ENCODE assay signal across 11 mouse cellular contexts in the genomic region with DNA sequence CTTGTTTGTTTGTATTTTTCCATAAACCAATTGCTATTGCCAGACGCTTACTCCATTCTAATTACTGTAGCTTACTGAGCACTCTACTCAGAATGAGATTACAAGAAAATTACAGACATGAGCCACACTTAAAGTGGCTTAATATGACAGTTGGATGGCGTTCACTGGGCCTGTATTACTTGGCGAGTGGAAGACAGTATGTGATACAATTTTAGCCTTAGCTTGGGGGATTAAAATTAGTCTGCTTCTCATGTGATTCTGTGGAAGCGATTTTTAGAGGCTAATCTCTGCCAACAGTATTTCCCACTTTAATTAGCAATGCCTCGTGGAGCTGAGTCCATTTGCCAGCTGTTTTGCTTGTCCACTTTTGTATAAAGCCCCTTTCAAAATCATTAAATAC.
"Had no signal": no experiment of that assay in that cellular context is flagged by ENCODE, and none has a peak within 500 bp of the region (broad histone marks: within the 10 kb centered on the region; RNA-seq: fewer than 3 reads in every experiment).

No protein-coding gene starts in this region.

- ATAC-seq: intestine, postnatal 0 days; midbrain, embryonic 15.5 days had no signal

- H3K9me3 ChIP-seq: limb, embryonic 15.5 days; midbrain, embryonic 15.5 days; neural tube, embryonic 13.5 days had no signal

- H3K36me3 ChIP-seq: limb, embryonic 15.5 days; midbrain, embryonic 15.5 days; neural tube, embryonic 13.5 days had no signal

- DNase-seq: kidney, adult 8-10 months; kidney, postnatal 25 days; layer of hippocampus, postnatal 36 days; lung, adult 18-20 months; thymus, adult 18-20 months; thymus, postnatal 25 days had no signal

- H3K4me2 ChIP-seq: limb, embryonic 15.5 days; midbrain, embryonic 15.5 days; neural tube, embryonic 13.5 days had no signal

- H3K4me1 ChIP-seq: limb, embryonic 15.5 days; midbrain, embryonic 15.5 days; neural tube, embryonic 13.5 days had no signal

- H3K4me3 ChIP-seq: limb, embryonic 15.5 days; midbrain, embryonic 15.5 days; neural tube, embryonic 13.5 days had no signal

- H3K27ac ChIP-seq: limb, embryonic 15.5 days; liver, embryonic 14.5 days; midbrain, embryonic 15.5 days; neural tube, embryonic 13.5 days had no signal

- H3K9ac ChIP-seq: limb, embryonic 15.5 days; liver, embryonic 14.5 days; midbrain, embryonic 15.5 days; neural tube, embryonic 13.5 days had no signal

- H3K27me3 ChIP-seq: limb, embryonic 15.5 days; midbrain, embryonic 15.5 days; neural tube, embryonic 13.5 days had no signal
